Mouse (Mus musculus) myocyte (in vitro differentiated cells): ENCODE data around the gene Glis3.
A peak's percentile ranks its signal among the peaks of the same experiment; 100 is the strongest.

Source experiments
- CEBPB ChIP-seq: IDR thresholded peaks from 2 replicates; pipeline ENCODE4 v1.6.1; 2011; ENCODE audit warnings: mild to moderate bottlenecking, moderate library complexity; ENCODE audit not compliant: poor library complexity, insufficient read depth, severe bottlenecking
- MYOG ChIP-seq, 3 experiments: IDR thresholded peaks; one replicate each; pipeline ENCODE4 v1.6.1; 2011; ENCODE audit warnings: control low read depth in 2 of 3, low read depth in 2 of 3, mild to moderate bottlenecking in 2 of 3; ENCODE audit not compliant: insufficient read length in 2 of 3, control insufficient read depth in 1 of 3, insufficient read depth in 1 of 3
- POLR2A ChIP-seq: IDR thresholded peaks from one replicate; pipeline ENCODE4 v1.6.1; 2011; ENCODE audit warnings: low read depth, mild to moderate bottlenecking, control low read depth, moderate library complexity; ENCODE audit not compliant: insufficient read length
- POLR2AphosphoS2 ChIP-seq: IDR thresholded peaks from one replicate; pipeline ENCODE4 v1.6.1; 2011; ENCODE audit warnings: low read depth, control low read depth; ENCODE audit not compliant: insufficient read length
- TCF12 ChIP-seq: IDR thresholded peaks from one replicate; pipeline ENCODE4 v1.6.1; 2011; ENCODE audit warnings: mild to moderate bottlenecking, control low read depth; ENCODE audit not compliant: poor library complexity, insufficient read depth, severe bottlenecking
- USF1 ChIP-seq: IDR thresholded peaks from one replicate; pipeline ENCODE4 v1.6.1; 2011; ENCODE audit warnings: low read depth, mild to moderate bottlenecking, control low read depth, moderate library complexity

- TF ChIP-seq POLR2A: no peak
- no peak for TF ChIP-seq TCF12
- TF ChIP-seq POLR2AphosphoS2: no peak
- TF ChIP-seq MYOG (IDR thresholded peaks at IDR 0.05; ENCODE audit: control insufficient read depth in 1 of 3, insufficient read depth in 1 of 3, insufficient read length in 2 of 3, low read depth in 2 of 3): peak in 1 of 3 experiments; percentile 13
- TF ChIP-seq USF1: no peak
- no peak for TF ChIP-seq CEBPB
Measured at GRCm38 (mm10) chr19:28298669-28299068, 381.2 kb downstream of the Glis3 start.
